Mouse (Mus musculus) C2C12 (cell line): Measurements from ENCODE around the gene Kcnk13. TPM values are rescaled to one million over a fixed set of nuclear protein-coding genes. Genes with fewer than 3 reads are reported as not detected.

Source experiments
- H3K27me3 ChIP-seq: one replicate; pipeline ENCODE4 v1.6.1; 2011; ENCODE audit not compliant: control insufficient read depth, insufficient read depth, insufficient read length
- H3K36me3 ChIP-seq: one replicate; pipeline ENCODE4 v1.6.1; 2011; ENCODE audit not compliant: control insufficient read depth, insufficient read depth
- H3K4me3 ChIP-seq: one replicate; pipeline ENCODE4 v1.5.1; 2011; ENCODE audit warnings: mild to moderate bottlenecking, control low read depth; ENCODE audit not compliant: poor library complexity, insufficient read depth, severe bottlenecking
- H3K79me2 ChIP-seq: one replicate; pipeline ENCODE4 v1.6.1; 2011; ENCODE audit not compliant: control insufficient read depth, insufficient read depth
- H3K79me3 ChIP-seq: one replicate; pipeline ENCODE4 v1.6.1; 2011; ENCODE audit warnings: low read depth, control low read depth
- H3ac ChIP-seq: one replicate; pipeline ENCODE3; 2011; ENCODE audit warnings: low read depth; ENCODE audit not compliant: control insufficient read depth, insufficient read length
- CEBPB ChIP-seq: IDR thresholded peaks from one replicate; pipeline ENCODE4 v1.6.1; 2011; ENCODE audit warnings: low read depth, mild to moderate bottlenecking, control low read depth, moderate library complexity
- CTCF ChIP-seq: IDR thresholded peaks from one replicate; pipeline ENCODE4 v1.5.1; 2011; ENCODE audit not compliant: control insufficient read depth, insufficient read depth, insufficient read length
- FOSL1 ChIP-seq: IDR thresholded peaks from one replicate; pipeline ENCODE4 v1.8.0; 2011; ENCODE audit warnings: mild to moderate bottlenecking, low read length; ENCODE audit not compliant: poor library complexity, insufficient read depth, severe bottlenecking
- MAX ChIP-seq: IDR thresholded peaks from one replicate; pipeline ENCODE4 v1.6.1; 2011; ENCODE audit warnings: mild to moderate bottlenecking, control low read depth
- MYOD1 ChIP-seq: IDR thresholded peaks from one replicate; pipeline ENCODE4 v1.6.1; 2011; ENCODE audit warnings: low read depth; ENCODE audit not compliant: control insufficient read depth, insufficient read length
- MYOG ChIP-seq: IDR thresholded peaks from one replicate; pipeline ENCODE4 v1.6.1; 2011; ENCODE audit not compliant: control insufficient read depth, insufficient read length; ENCODE audit errors: extremely low read depth
- USF1 ChIP-seq: IDR thresholded peaks from one replicate; pipeline ENCODE4 v1.6.1; 2011; ENCODE audit warnings: low read depth, mild to moderate bottlenecking, control low read depth, moderate library complexity
- polyA plus RNA-seq: library from polyadenylated mRNA; unstranded; fragments of >200 nt; fragmentation: generic; extraction: Trizol; gene quantifications from one replicate; pipeline ENCODE4 v1.2.1, GENCODE M21; 2012; ENCODE audit warnings: missing spikeins

Gene Kcnk13
- polyA plus RNA-seq, 1 experiment, result not detected

- TF ChIP-seq MAX (no peak), MYOG (no peak), CEBPB (no peak), USF1 (no peak), MYOD1 (no peak), FOSL1 (no peak), CTCF (no peak)
- Histone ChIP-seq H3ac (no peak overlapping the region), H3K36me3 (no peaks in the 10 kb centered on the region), H3K4me3 (no peak overlapping the region), H3K79me3 (no peaks in the 10 kb centered on the region), H3K27me3 (peaks cover 40% of the 10 kb centered on the region), H3K79me2 (no peaks in the 10 kb centered on the region)
These were observed 100.8 kb downstream of the Kcnk13 start for GRCm38 (mm10) chr12:100065109-100065508.

DNA sequence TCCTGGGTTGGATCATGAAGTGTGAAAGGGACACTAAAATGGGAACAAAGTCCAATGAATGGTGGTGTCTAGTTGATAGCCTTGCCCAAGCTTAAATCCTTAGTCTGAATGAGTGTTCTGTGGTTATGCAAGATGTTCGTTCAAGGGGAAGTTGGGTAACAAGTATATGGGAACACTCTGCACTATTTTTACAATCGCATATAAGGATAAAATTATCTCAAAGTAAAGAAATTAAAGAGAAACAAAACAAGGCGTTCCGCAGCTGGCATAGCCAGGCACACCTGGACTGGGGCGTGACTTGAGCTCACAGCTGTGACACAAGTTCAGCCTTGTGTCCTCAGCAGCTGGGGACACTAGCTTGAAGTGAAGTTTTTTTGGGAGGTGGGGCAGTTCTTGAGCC, 103.2 kb downstream of the Kcnk13 start:
- TF ChIP-seq USF1 (no peak), CTCF (no peak), MYOD1 (no peak), FOSL1 (no peak), MAX (no peak), MYOG (no peak), CEBPB (no peak)
- H3K36me3 ChIP-seq, result no peaks in the 10 kb centered on the region
- no peak overlapping the region for H3ac ChIP-seq
- H3K4me3 ChIP-seq, result no peak overlapping the region
- no peaks in the 10 kb centered on the region for H3K79me3 ChIP-seq
- H3K27me3 ChIP-seq, result peaks cover 38% of the 10 kb centered on the region
- no peaks in the 10 kb centered on the region for H3K79me2 ChIP-seq

GRCm38 (mm10) chr12:100073201-100073672, 108.9 kb downstream of the Kcnk13 start:
- H3K79me3 ChIP-seq, result no peaks in the 10 kb centered on the region
- H3K79me2 ChIP-seq, result no peaks in the 10 kb centered on the region
- H3K36me3 ChIP-seq, result no peaks in the 10 kb centered on the region
- TF ChIP-seq USF1 (no peak), MYOG (no peak), MAX (no peak), FOSL1 (no peak), MYOD1 (no peak), CEBPB (no peak), CTCF (no peak)
- no peak overlapping the region for H3K4me3 ChIP-seq
- H3K27me3 ChIP-seq, result peaks cover under 1% of the 10 kb centered on the region
- no peak overlapping the region for H3ac ChIP-seq

- no peaks in the 10 kb centered on the region for H3K79me3 ChIP-seq
- H3K79me2 ChIP-seq, result no peaks in the 10 kb centered on the region
- TF ChIP-seq MYOG, result no peak
- TF ChIP-seq USF1, result no peak
- no peak for TF ChIP-seq CTCF
- no peaks in the 10 kb centered on the region for H3K36me3 ChIP-seq
- H3ac ChIP-seq, result no peak overlapping the region
- H3K27me3 ChIP-seq, result no peaks in the 10 kb centered on the region
- H3K4me3 ChIP-seq, result no peak overlapping the region
These were observed 111.4 kb downstream of the Kcnk13 start for GRCm38 (mm10) chr12:100075715-100076114.

GRCm38 (mm10) chr12:100079636-100080286, 115.5 kb downstream of the Kcnk13 start:
- Histone ChIP-seq H3K79me2 (no peaks in the 10 kb centered on the region), H3ac (no peak overlapping the region), H3K36me3 (no peaks in the 10 kb centered on the region), H3K4me3 (no peak overlapping the region), H3K27me3 (peaks cover 6% of the 10 kb centered on the region), H3K79me3 (no peaks in the 10 kb centered on the region)
- TF ChIP-seq CEBPB (no peak), MYOD1 (no peak), USF1 (no peak), MYOG (no peak), CTCF (no peak), MAX (no peak), FOSL1 (no peak)
